Mouse (Mus musculus): ENCODE measurements around the gene Rita1. TPM values are rescaled to one million over a fixed set of nuclear protein-coding genes. Genes with fewer than 3 reads are reported as not detected.

Gene Rita1
- 6.0 and 6.9 TPM in 2 replicates for polyA plus RNA-seq (2012; rRNA removed)

GRCm38 (mm10) chr5:120612442-120612821 lies at the start of gene Rita1, which contains the start of gene Ddx54:
Gene Rita1 (minus strand): TSS chr5:120612589.
Gene Ddx54 (plus strand): TSS chr5:120612739.

GRCm38 (mm10) chr5:120648569-120649373 lies 36.4 kb upstream of the Rita1 start, which contains the start of gene Rasal1:
Gene Rasal1 (plus strand): TSS chr5:120648812.

GRCm38 (mm10) chr5:120634131-120634530 lies 21.7 kb upstream of the Rita1 start, which contains the start of gene Cfap73:
Gene Cfap73 (minus strand): TSS chr5:120634235.

GRCm38 (mm10) chr5:120588569-120589094 lies 23.8 kb downstream of the Rita1 start, which contains the start of the genes Tpcn1 and Iqcd:
Gene Tpcn1 (minus strand): TSS chr5:120588673.
Gene Iqcd (plus strand): TSS chr5:120589016.

Other genes starting within 250 kb of the Rita1 start
- not detected in 2 replicates for gene Lhx5, start 180.9 kb downstream of the Rita1 start, polyA plus RNA-seq (2012; rRNA removed)
- gene Sdsl, start 139.8 kb downstream of the Rita1 start, polyA plus RNA-seq (2012; rRNA removed), result 7.2 and 8.4 TPM in 2 replicates
- gene Sds, start 136.1 kb downstream of the Rita1 start, polyA plus RNA-seq (2012; rRNA removed), result 6.9 and 8.2 TPM in 2 replicates
- gene Plbd2, start 109.0 kb downstream of the Rita1 start, polyA plus RNA-seq (2012; rRNA removed), result 6.3 and 7.4 TPM in 2 replicates
- gene Slc8b1, start 101.4 kb downstream of the Rita1 start, polyA plus RNA-seq (2012; rRNA removed), result 14.6 and 16.4 TPM in 2 replicates
- gene Tpcn1, start 23.9 kb downstream of the Rita1 start, polyA plus RNA-seq (2012; rRNA removed), result 16.8 and 21.7 TPM in 2 replicates
- 1.6 and 2.4 TPM in 2 replicates for gene Iqcd, start 23.6 kb downstream of the Rita1 start, polyA plus RNA-seq (2012; rRNA removed)
- 13.7 and 14.9 TPM in 2 replicates for gene Ddx54, start 150 bp upstream of the Rita1 start, polyA plus RNA-seq (2012; rRNA removed)
- gene Cfap73, start 21.6 kb upstream of the Rita1 start, polyA plus RNA-seq (2012; rRNA removed), result not detected in 2 replicates
- gene Rasal1, start 36.2 kb upstream of the Rita1 start, polyA plus RNA-seq (2012; rRNA removed), result 0.22 and 0.29 TPM in 2 replicates
- 0.13 and 0.15 TPM in 2 replicates for gene Dtx1, start 99.3 kb upstream of the Rita1 start, polyA plus RNA-seq (2012; rRNA removed)
- gene Oas2, start 137.3 kb upstream of the Rita1 start, polyA plus RNA-seq (2012; rRNA removed), result 10.7 and 11.6 TPM in 2 replicates
- 3.6 and 6.9 TPM in 2 replicates for gene Oas3, start 165.1 kb upstream of the Rita1 start, polyA plus RNA-seq (2012; rRNA removed)
- 0.15 and 0.26 TPM in 2 replicates for gene Oas1e, start 182.9 kb upstream of the Rita1 start, polyA plus RNA-seq (2012; rRNA removed)
- gene Oas1c, start 199.9 kb upstream of the Rita1 start, polyA plus RNA-seq (2012; rRNA removed), result 0.87 and 1.0 TPM in 2 replicates
- gene Oas1f, start 234.8 kb upstream of the Rita1 start, polyA plus RNA-seq (2012; rRNA removed), result not detected in 2 replicates
- not detected in 2 replicates for gene Oas1h, start 248.8 kb upstream of the Rita1 start, polyA plus RNA-seq (2012; rRNA removed)

Measured in liver, embryonic 18 days (tissue).